ENCODE assay signal across 8 mouse cellular contexts in the genomic region with DNA sequence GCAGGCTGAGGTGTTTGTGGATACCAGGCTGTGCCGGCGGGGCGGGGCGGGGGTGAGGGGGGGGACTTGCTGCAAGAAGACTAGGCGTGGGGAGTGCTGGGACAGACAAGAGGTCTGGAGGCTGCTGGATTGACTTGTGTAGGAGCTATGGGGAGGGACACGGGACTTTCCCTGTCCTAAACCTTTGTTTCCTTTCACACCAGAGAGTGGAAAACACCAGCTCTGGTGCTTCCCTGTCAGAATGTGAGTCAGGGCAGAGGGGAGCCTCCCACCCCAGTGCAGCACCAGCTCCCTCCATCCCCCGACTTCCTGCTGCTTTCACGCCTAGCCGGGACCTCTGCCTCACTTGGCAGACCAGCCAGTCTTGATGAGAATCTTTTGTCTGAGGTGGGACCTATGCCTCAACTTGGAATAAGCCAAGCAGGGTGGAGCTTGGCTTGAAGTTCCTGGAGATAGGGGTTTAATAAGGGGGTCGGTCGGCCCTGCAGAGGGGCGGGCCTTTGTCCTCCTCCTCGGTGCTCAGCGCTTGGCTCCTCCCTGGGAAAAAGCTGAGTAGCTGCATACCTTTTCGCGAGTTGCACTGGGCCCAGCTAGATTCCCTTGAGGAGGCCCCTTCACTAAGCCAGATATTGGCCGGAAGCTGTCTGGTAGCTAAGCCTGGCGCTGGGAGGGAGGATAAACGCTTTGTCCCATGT. TPM values are rescaled to one million over a fixed set of nuclear protein-coding genes. Genes with fewer than 3 reads are reported as not detected.
A peak's percentile ranks its signal among the peaks of the same experiment; 100 is the strongest.
DNase-seq lines count a peak whose midpoint lies in the region; ATAC-seq lines count a peak whose summit lies in the region.

No protein-coding gene starts in this region.

- peak overlapping the region; percentile 74 for H3K4me2 ChIP-seq in heart, embryonic 12.5 days
- peak overlapping the region; percentile 68 for H3K4me2 ChIP-seq in limb, embryonic 13.5 days (replicated peaks)
- peak overlapping the region; percentile 46 for H3K4me2 ChIP-seq in neural tube, embryonic 12.5 days (replicated peaks)

- DNase-seq in left cerebral cortex, postnatal 4 days, result peak; percentile 26
- no peak for DNase-seq in left cerebral cortex, adult 8-10 months (ENCODE audit: low spot score in 2 of 2)
- DNase-seq in left cerebral cortex, postnatal 36 days (ENCODE audit: low spot score in 2 of 2), result no peak

- no peaks in the 10 kb centered on the region for H3K27me3 ChIP-seq in heart, embryonic 12.5 days (replicated peaks)
- H3K27me3 ChIP-seq in limb, embryonic 13.5 days, result no peaks in the 10 kb centered on the region
- no peaks in the 10 kb centered on the region for H3K27me3 ChIP-seq in neural tube, embryonic 12.5 days (replicated peaks)

- peaks cover 6% of the 10 kb centered on the region for H3K36me3 ChIP-seq in heart, embryonic 12.5 days
- no peaks in the 10 kb centered on the region for H3K36me3 ChIP-seq in limb, embryonic 13.5 days
- H3K36me3 ChIP-seq in neural tube, embryonic 12.5 days, result no peaks in the 10 kb centered on the region

- intact Hi-C loops in left cerebral cortex, postnatal 4 days (cut with DNase I), result no loop called here
- intact Hi-C loops in left cerebral cortex, postnatal 36 days (cut with DNase I), result no loop called here

- H3K27ac ChIP-seq in heart, embryonic 12.5 days (ENCODE audit: poor library complexity, severe bottlenecking), result peak overlapping the region; percentile 97
- peak overlapping the region; percentile 93 for H3K27ac ChIP-seq in limb, embryonic 13.5 days
- peak overlapping the region; percentile 15; the same call in 1 of the 2 replicates for H3K27ac ChIP-seq in neural tube, embryonic 12.5 days

- WGBS in heart, embryonic 12.5 days, result 3% methylated on average over 19 of the region's 19 CpGs
- WGBS in limb, embryonic 13.5 days, result 2% methylated on average over 19 of the region's 19 CpGs
- WGBS in neural tube, embryonic 12.5 days, result 8% methylated on average over 19 of the region's 19 CpGs

- no peaks in the 10 kb centered on the region for H3K9me3 ChIP-seq in heart, embryonic 12.5 days (replicated peaks)
- no peaks in the 10 kb centered on the region for H3K9me3 ChIP-seq in limb, embryonic 13.5 days
- no peaks in the 10 kb centered on the region for H3K9me3 ChIP-seq in neural tube, embryonic 12.5 days

- peak overlapping the region; percentile 43 for H3K4me3 ChIP-seq in heart, embryonic 12.5 days
- H3K4me3 ChIP-seq in limb, embryonic 13.5 days, result peak overlapping the region; percentile 37
- no peak overlapping the region for H3K4me3 ChIP-seq in neural tube, embryonic 12.5 days

- peak overlapping the region; percentile 71 for H3K9ac ChIP-seq in heart, embryonic 12.5 days
- peak overlapping the region; percentile 57 for H3K9ac ChIP-seq in limb, embryonic 13.5 days
- H3K9ac ChIP-seq in neural tube, embryonic 12.5 days, result 0 out of 2 replicates have a peak overlapping the region, but pooled peaks have one; percentile 47

- 0 out of 2 replicates have a peak, but pooled peaks have one; percentile 14 for ATAC-seq in common myeloid progenitor, adult 5-6 weeks (replicated peaks; ENCODE audit: low read depth, poor library complexity, severe bottlenecking)
- peak; percentile 85 for ATAC-seq in heart, embryonic 12.5 days (ENCODE audit: insufficient number of reproducible peaks, low FRiP score)
- peak; percentile 86 for ATAC-seq in limb, embryonic 13.5 days (ENCODE audit: low FRiP score, low read depth)
- peak; percentile 58; the same call in 1 of the 2 replicates for ATAC-seq in neural tube, embryonic 12.5 days (ENCODE audit: low FRiP score, low read depth)
- ATAC-seq in frontal cortex, adult (ENCODE audit: low TSS enrichment), result no peak

- peaks cover 55% of the 10 kb centered on the region for H3K4me1 ChIP-seq in heart, embryonic 12.5 days (replicated peaks)
- peaks cover 36% of the 10 kb centered on the region for H3K4me1 ChIP-seq in limb, embryonic 13.5 days
- H3K4me1 ChIP-seq in neural tube, embryonic 12.5 days, result peaks cover 17% of the 10 kb centered on the region

RNA-seq across cellular contexts. Expression of gene Acot7, which starts 7.7 kb away (rescaled TPM):
- total RNA-seq in left cerebral cortex, postnatal 4 days (2021), result 100 to 1,000 TPM; 349 to 380 TPM
- total RNA-seq in left cerebral cortex, adult 8-10 months (2022), result 100 to 1,000 TPM; 281 to 320 (median 303) TPM
- 58.2 and 59.6 TPM in 2 replicates for total RNA-seq in common myeloid progenitor, adult 5-6 weeks (2017)
- 63.4 and 64.6 TPM in 2 replicates for polyA plus RNA-seq in heart, embryonic 12.5 days (2016; fragmentation: Nextera tagmentation; extraction: Ambion mirVana)
- polyA plus RNA-seq in limb, embryonic 13.5 days (2015; fragmentation: Nextera tagmentation; extraction: Ambion mirVana), result 49.0 and 53.2 TPM in 2 replicates
- polyA plus RNA-seq in neural tube, embryonic 12.5 days (2016; fragmentation: Nextera tagmentation; extraction: Ambion mirVana), result 191 and 213 TPM in 2 replicates
- total RNA-seq in left cerebral cortex, postnatal 36 days (2021), result 100 to 1,000 TPM; 295 to 323 TPM

RNA-seq across cellular contexts. Expression of gene Hes2, which starts 27.0 kb away (rescaled TPM):
- total RNA-seq in left cerebral cortex, postnatal 4 days (2021), result not detected
- total RNA-seq in left cerebral cortex, adult 8-10 months (2022), result not detected
- not detected in 2 replicates for total RNA-seq in common myeloid progenitor, adult 5-6 weeks (2017)
- polyA plus RNA-seq in heart, embryonic 12.5 days (2016; fragmentation: Nextera tagmentation; extraction: Ambion mirVana), result not detected in 2 replicates
- not detected in 2 replicates for polyA plus RNA-seq in limb, embryonic 13.5 days (2015; fragmentation: Nextera tagmentation; extraction: Ambion mirVana)
- polyA plus RNA-seq in neural tube, embryonic 12.5 days (2016; fragmentation: Nextera tagmentation; extraction: Ambion mirVana), result 0.24 and 1.7 TPM in 2 replicates
- not detected for total RNA-seq in left cerebral cortex, postnatal 36 days (2021)

RNA-seq across cellular contexts. Expression of gene Espn, which starts 33.5 kb away (rescaled TPM):
- under 1 TPM in 1 of 2 experiments, not detected in 1; 0.46 TPM for total RNA-seq in left cerebral cortex, postnatal 4 days (2021)
- total RNA-seq in left cerebral cortex, adult 8-10 months (2022), result 1 to 10 TPM; 2.1 to 3.2 (median 2.6) TPM
- 1.3 and 1.8 TPM in 2 replicates for total RNA-seq in common myeloid progenitor, adult 5-6 weeks (2017)
- 1.3 and 1.6 TPM in 2 replicates for polyA plus RNA-seq in heart, embryonic 12.5 days (2016; fragmentation: Nextera tagmentation; extraction: Ambion mirVana)
- polyA plus RNA-seq in limb, embryonic 13.5 days (2015; fragmentation: Nextera tagmentation; extraction: Ambion mirVana), result 0.88 and 1.5 TPM in 2 replicates
- polyA plus RNA-seq in neural tube, embryonic 12.5 days (2016; fragmentation: Nextera tagmentation; extraction: Ambion mirVana), result 0.32 and 0.55 TPM in 2 replicates
- total RNA-seq in left cerebral cortex, postnatal 36 days (2021), result 1 to 10 TPM; 1.4 to 2.0 TPM

Comparison
In these comparisons a context has a peak if more than half of its experiments do, and no peak if none do; other contexts are left out.
1. H3K27ac ChIP-seq: peak in every context shown above with its lines; median percentile 97 in heart, embryonic 12.5 days; 93 in limb, embryonic 13.5 days; 15 in neural tube, embryonic 12.5 days.